Mouse (Mus musculus) midbrain, embryonic 12.5 days (tissue): Measurements from ENCODE around the gene Krtap4-2. TPM values are rescaled to one million over a fixed set of nuclear protein-coding genes. Genes with fewer than 3 reads are reported as not detected.
"Not testable (repeated sequence)": the region's sequence is repeated elsewhere in the genome, so short reads cannot be mapped to it uniquely, and the experiment has no call there.

Source experiments
- ATAC-seq: fragments of 200-750 bp; cut with Nextera tagmentation; 2 replicates; pipeline ENCODE4 v1.8.0; 2017; ENCODE audit warnings: low read depth, moderate TSS enrichment, moderate library complexity; ENCODE audit not compliant: low FRiP score
- H3K27ac ChIP-seq: fragments of 300-500 bp; sonication (generic); replicated peaks from 2 replicates; pipeline ENCODE4 v1.5.1; 2016; ENCODE audit warnings: mild to moderate bottlenecking
- H3K27me3 ChIP-seq: fragments of 300-500 bp; sonication (generic); 2 replicates; pipeline ENCODE4 v1.6.1; 2016; ENCODE audit warnings: mild to moderate bottlenecking
- H3K36me3 ChIP-seq: fragments of 300-500 bp; sonication (generic); 2 replicates; pipeline ENCODE4 v1.6.1; 2016
- H3K4me1 ChIP-seq: fragments of 300-500 bp; sonication (generic); 2 replicates; pipeline ENCODE4 v1.6.1; 2016
- H3K4me2 ChIP-seq: fragments of 300-500 bp; sonication (generic); replicated peaks from 2 replicates; pipeline ENCODE4 v1.6.1; 2016; ENCODE audit warnings: mild to moderate bottlenecking, moderate library complexity
- H3K4me3 ChIP-seq: fragments of 300-500 bp; sonication (generic); 2 replicates; pipeline ENCODE4 v1.5.1; 2016; ENCODE audit warnings: mild to moderate bottlenecking
- H3K9ac ChIP-seq: fragments of 300-500 bp; sonication (generic); replicated peaks from 2 replicates; pipeline ENCODE4 v1.6.1; 2016; ENCODE audit warnings: mild to moderate bottlenecking, moderate library complexity
- H3K9me3 ChIP-seq: fragments of 300-500 bp; sonication (generic); 2 replicates; pipeline ENCODE4 v1.6.1; 2016; ENCODE audit warnings: mild to moderate bottlenecking
- WGBS: fragments of 180-500 bp; shearing (Covaris S2); methylation state at CpG from one replicate; pipeline ENCODE4 v1.1.7; 2016; 5-methylcytosine and 5-hydroxymethylcytosine counted together
- polyA plus RNA-seq: library from polyadenylated mRNA; unstranded; fragments of >200 nt; fragmentation: Nextera tagmentation; extraction: Ambion mirVana; gene quantifications from 2 replicates; pipeline ENCODE4 v1.2.1, GENCODE M21; 2016

Gene Krtap4-2
- polyA plus RNA-seq, 1 experiment from 2014 or later = not detected

GRCm38 (mm10) chr11:99637086-99637485 lies 2.2 kb upstream of the Krtap4-2 start:
- 93% methylated on average over 1 of the region's 1 CpGs for WGBS
- Histone ChIP-seq H3K27ac (no peak overlapping the region), H3K36me3 (no peaks in the 10 kb centered on the region), H3K9me3 (no peaks in the 10 kb centered on the region), H3K4me1 (0 out of 2 replicates have a peak, but pooled peaks cover 2% of the 10 kb centered on the region), H3K4me2 (no peak overlapping the region), H3K9ac (no peak overlapping the region), H3K4me3 (no peak overlapping the region), H3K27me3 (no peaks in the 10 kb centered on the region)
- no peak for ATAC-seq

GRCm38 (mm10) chr11:99633293-99633692 lies 1.6 kb downstream of the Krtap4-2 start:
- no peak overlapping the region for H3K4me3 ChIP-seq
- H3K9me3 ChIP-seq = no peaks in the 10 kb centered on the region
- no peak for ATAC-seq
- no peaks in the 10 kb centered on the region for H3K27me3 ChIP-seq
- WGBS = 79% methylated on average over 2 of the region's 2 CpGs
- H3K36me3 ChIP-seq = no peaks in the 10 kb centered on the region
- H3K27ac ChIP-seq = no peak overlapping the region
- no peak overlapping the region for H3K9ac ChIP-seq
- no peak overlapping the region for H3K4me2 ChIP-seq
- 0 out of 2 replicates have a peak, but pooled peaks cover 2% of the 10 kb centered on the region for H3K4me1 ChIP-seq

- Histone ChIP-seq H3K27ac (no peak overlapping the region), H3K9me3 (no peaks in the 10 kb centered on the region), H3K9ac (no peak overlapping the region), H3K4me3 (no peak overlapping the region), H3K36me3 (no peaks in the 10 kb centered on the region), H3K27me3 (no peaks in the 10 kb centered on the region), H3K4me2 (no peak overlapping the region), H3K4me1 (0 out of 2 replicates have a peak, but pooled peaks cover 2% of the 10 kb centered on the region)
- ATAC-seq = no peak
- 79% methylated on average over 3 of the region's 3 CpGs for WGBS
Observed at GRCm38 (mm10) chr11:99630890-99631289, 4.0 kb downstream of the Krtap4-2 start.

- no peak for ATAC-seq
- H3K4me2 ChIP-seq = no peak within 1 kb of the TSS
- H3K4me1 ChIP-seq = no peaks in the 10 kb centered on the region
- no peaks in the 10 kb centered on the region for H3K27me3 ChIP-seq
- WGBS = 83% methylated on average over 4 of the region's 4 CpGs
- H3K4me3 ChIP-seq = no peak within 1 kb of the TSS
- H3K9me3 ChIP-seq = no peaks in the 10 kb centered on the region
- no peak within 1 kb of the TSS for H3K27ac ChIP-seq
- H3K36me3 ChIP-seq = no peaks in the 10 kb centered on the region
- no peak within 1 kb of the TSS for H3K9ac ChIP-seq
Observed at GRCm38 (mm10) chr11:99628138-99628537, 6.7 kb downstream of the Krtap4-2 start, which contains the start of gene Krtap4-1. TSS of gene Krtap4-1 (minus strand) at chr11:99628238.

GRCm38 (mm10) chr11:99620335-99620734 lies 14.5 kb downstream of the Krtap4-2 start, which contains the start of gene Gm11562:
TSS of gene Gm11562 (minus strand) at chr11:99620435.
- H3K9me3 ChIP-seq = no peaks in the 10 kb centered on the region
- ATAC-seq = no peak
- H3K4me2 ChIP-seq = no peak within 1 kb of the TSS
- H3K4me3 ChIP-seq = no peak within 1 kb of the TSS
- H3K27ac ChIP-seq = no peak within 1 kb of the TSS
- 87% methylated on average over 2 of the region's 2 CpGs for WGBS
- no peaks in the 10 kb centered on the region for H3K4me1 ChIP-seq
- no peaks in the 10 kb centered on the region for H3K36me3 ChIP-seq
- H3K27me3 ChIP-seq = no peaks in the 10 kb centered on the region
- H3K9ac ChIP-seq = no peak within 1 kb of the TSS

GRCm38 (mm10) chr11:99614796-99615363 lies 20.0 kb downstream of the Krtap4-2 start, which contains the start of gene Krtap2-4:
TSS of gene Krtap2-4 (minus strand) at chr11:99614846.
- ATAC-seq = no peak
- H3K9ac ChIP-seq = no peak within 1 kb of the TSS
- H3K4me3 ChIP-seq = no peak within 1 kb of the TSS
- H3K4me1 ChIP-seq = no peaks in the 10 kb centered on the region
- no peaks in the 10 kb centered on the region for H3K9me3 ChIP-seq
- H3K4me2 ChIP-seq = no peak within 1 kb of the TSS
- H3K36me3 ChIP-seq = no peaks in the 10 kb centered on the region
- 81% methylated on average over 3 of the region's 3 CpGs for WGBS
- no peaks in the 10 kb centered on the region for H3K27me3 ChIP-seq
- no peak within 1 kb of the TSS for H3K27ac ChIP-seq

- not testable (repeated sequence) for H3K9me3 ChIP-seq, H3K27me3 ChIP-seq, H3K27ac ChIP-seq, H3K4me2 ChIP-seq, H3K9ac ChIP-seq, H3K4me3 ChIP-seq, ATAC-seq, H3K36me3 ChIP-seq, H3K4me1 ChIP-seq
- 73% methylated on average over 1 of the region's 2 CpGs for WGBS
Observed at GRCm38 (mm10) chr11:99610089-99610488, 24.8 kb downstream of the Krtap4-2 start, which contains the start of gene Gm11937. TSS of gene Gm11937 (minus strand) at chr11:99610189.

GRCm38 (mm10) chr11:99609126-99609525 lies 25.8 kb downstream of the Krtap4-2 start:
- H3K4me1 ChIP-seq = no peaks in the 10 kb centered on the region
- H3K4me2 ChIP-seq = no peak overlapping the region
- H3K27me3 ChIP-seq = no peaks in the 10 kb centered on the region
- H3K27ac ChIP-seq = no peak overlapping the region
- no peak overlapping the region for H3K9ac ChIP-seq
- no peaks in the 10 kb centered on the region for H3K9me3 ChIP-seq
- ATAC-seq = no peak
- H3K4me3 ChIP-seq = no peak overlapping the region
- no peaks in the 10 kb centered on the region for H3K36me3 ChIP-seq
- 69% methylated on average over 1 of the region's 1 CpGs for WGBS

- H3K27ac ChIP-seq, H3K4me1 ChIP-seq, H3K36me3 ChIP-seq, H3K4me2 ChIP-seq, H3K4me3 ChIP-seq, H3K9ac ChIP-seq, H3K27me3 ChIP-seq, H3K9me3 ChIP-seq, ATAC-seq: not testable (repeated sequence)
- WGBS = 68% methylated on average over 1 of the region's 1 CpGs
Observed at GRCm38 (mm10) chr11:99603208-99603607, 31.7 kb downstream of the Krtap4-2 start, which contains the start of gene Gm11938. TSS of gene Gm11938 (minus strand) at chr11:99603308.

GRCm38 (mm10) chr11:99597742-99598141 lies 37.1 kb downstream of the Krtap4-2 start, which contains the start of gene Krtap9-3:
TSS of gene Krtap9-3 (minus strand) at chr11:99598105.
- not testable (repeated sequence) for H3K4me2 ChIP-seq, ATAC-seq, H3K36me3 ChIP-seq, H3K4me3 ChIP-seq, H3K9me3 ChIP-seq, H3K9ac ChIP-seq, H3K4me1 ChIP-seq, H3K27ac ChIP-seq, H3K27me3 ChIP-seq
- WGBS = 87% methylated on average over 6 of the region's 6 CpGs

GRCm38 (mm10) chr11:99590981-99591380 lies 43.9 kb downstream of the Krtap4-2 start, which contains the start of gene Krtap1-3:
TSS of gene Krtap1-3 (minus strand) at chr11:99591339.
- no peak for ATAC-seq
- 88% methylated on average over 6 of the region's 6 CpGs for WGBS
- no peaks in the 10 kb centered on the region for H3K4me1 ChIP-seq
- no peaks in the 10 kb centered on the region for H3K36me3 ChIP-seq
- H3K4me2 ChIP-seq = no peak within 1 kb of the TSS
- no peak within 1 kb of the TSS for H3K9ac ChIP-seq
- no peak within 1 kb of the TSS for H3K27ac ChIP-seq
- H3K27me3 ChIP-seq = no peaks in the 10 kb centered on the region
- no peak within 1 kb of the TSS for H3K4me3 ChIP-seq
- no peaks in the 10 kb centered on the region for H3K9me3 ChIP-seq

GRCm38 (mm10) chr11:99585096-99585495 lies 49.8 kb downstream of the Krtap4-2 start:
- no peaks in the 10 kb centered on the region for H3K27me3 ChIP-seq
- no peak for ATAC-seq
- no peak overlapping the region for H3K4me2 ChIP-seq
- H3K4me3 ChIP-seq = no peak overlapping the region
- no peak overlapping the region for H3K9ac ChIP-seq
- 92% methylated on average over 7 of the region's 7 CpGs for WGBS
- no peaks in the 10 kb centered on the region for H3K4me1 ChIP-seq
- no peaks in the 10 kb centered on the region for H3K9me3 ChIP-seq
- H3K36me3 ChIP-seq = no peaks in the 10 kb centered on the region
- H3K27ac ChIP-seq = no peak overlapping the region
